Mouse (Mus musculus): Measurements from ENCODE around the gene Wdr95.

The Wdr95 gene

DNA sequence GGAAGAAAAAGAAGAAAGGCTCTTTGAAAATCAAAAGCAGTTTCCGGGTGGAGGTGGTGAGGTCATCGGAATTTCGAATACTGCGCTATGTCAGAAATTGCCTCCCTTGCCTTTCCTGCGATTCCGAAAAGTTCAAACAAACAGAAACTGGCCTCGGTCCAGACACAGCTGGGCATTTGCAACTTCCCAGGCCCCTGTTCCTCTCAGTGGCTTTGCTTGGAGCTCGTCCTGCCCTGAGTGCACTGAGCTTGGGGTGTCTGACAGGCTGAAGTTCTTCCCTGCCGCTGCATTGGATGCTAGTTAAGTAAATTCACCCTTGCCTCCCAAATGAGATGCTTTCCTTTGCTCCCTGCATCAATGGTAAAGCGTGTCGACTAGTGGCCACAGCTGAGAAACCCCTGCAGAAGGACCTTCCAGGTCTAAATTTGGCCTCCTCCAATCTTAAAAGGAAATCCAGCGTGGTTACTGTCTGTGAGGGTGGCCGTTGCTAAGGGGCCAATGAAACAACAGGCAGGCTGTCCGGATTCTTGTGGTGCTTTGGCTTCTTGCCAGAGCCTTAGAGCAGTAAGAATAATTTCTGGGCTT lies 14.3 kb upstream of the Wdr95 start:
- in situ Hi-C loops (cut with MboI; ENCODE audit: unreplicated experiment in 2 of 2) = no loop called here

- in situ Hi-C loops (cut with MboI; ENCODE audit: unreplicated experiment in 2 of 2) = no loop called here
Measured at GRCm38 (mm10) chr5:149514890-149515289, 13.6 kb upstream of the Wdr95 start.

- in situ Hi-C loops (cut with MboI; ENCODE audit: unreplicated experiment in 2 of 2) = no loop called here
Measured at GRCm38 (mm10) chr5:149517116-149517515, 11.4 kb upstream of the Wdr95 start.

DNA sequence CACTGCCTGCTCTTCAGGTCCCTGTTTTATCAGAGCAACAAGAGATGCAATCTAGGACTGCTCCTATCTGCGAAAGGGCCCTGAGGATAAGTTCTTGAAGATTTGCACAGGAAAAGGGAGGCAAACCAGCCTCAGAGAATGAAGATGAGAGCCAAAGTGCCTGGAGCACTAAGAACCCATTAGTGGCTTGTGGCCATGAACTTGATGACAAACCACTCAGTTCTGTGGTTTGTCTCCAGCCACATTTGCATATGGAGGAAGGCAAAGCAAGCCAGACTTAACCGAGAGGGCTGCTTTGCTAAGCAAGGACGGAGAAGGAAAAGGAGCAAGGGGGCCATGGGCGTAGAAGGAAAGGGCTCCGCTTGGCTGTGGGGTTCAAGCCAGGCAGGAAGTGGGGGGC lies 7.7 kb upstream of the Wdr95 start:
- in situ Hi-C loops (cut with MboI; ENCODE audit: unreplicated experiment in 2 of 2) = loop anchor here (5.0 to 10.0 kb wide), 4 partner anchors 696 to 1186 kb away; no protein-coding TSS in a partner anchor

DNA sequence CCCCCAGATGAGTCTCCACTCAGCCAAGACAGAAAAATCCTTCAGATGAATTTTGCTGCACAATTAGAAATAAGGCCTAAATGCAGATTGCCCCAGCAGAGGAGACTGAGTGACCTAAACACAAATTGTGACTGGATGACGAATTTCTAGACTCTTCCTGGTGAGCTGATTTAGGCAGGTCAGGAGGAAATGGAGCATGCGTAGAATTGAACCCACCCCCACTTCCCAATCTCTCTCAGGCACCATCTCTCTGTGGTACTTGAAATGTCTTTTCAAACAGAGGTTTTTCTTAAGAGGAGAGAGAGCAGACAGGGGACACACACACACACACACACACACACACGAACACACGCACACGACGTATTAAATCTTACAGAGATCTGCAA lies 4.6 kb upstream of the Wdr95 start:
- in situ Hi-C loops (cut with MboI; ENCODE audit: unreplicated experiment in 2 of 2) = loop anchor here (5.0 to 10.0 kb wide), 4 partner anchors 699 to 1189 kb away; no protein-coding TSS in a partner anchor

GRCm38 (mm10) chr5:149524242-149524858 lies 4.1 kb upstream of the Wdr95 start:
- in situ Hi-C loops (cut with MboI; ENCODE audit: unreplicated experiment in 2 of 2) = loop anchor here (5.0 to 10.0 kb wide), 4 partner anchors 700 to 1190 kb away; no protein-coding TSS in a partner anchor

DNA sequence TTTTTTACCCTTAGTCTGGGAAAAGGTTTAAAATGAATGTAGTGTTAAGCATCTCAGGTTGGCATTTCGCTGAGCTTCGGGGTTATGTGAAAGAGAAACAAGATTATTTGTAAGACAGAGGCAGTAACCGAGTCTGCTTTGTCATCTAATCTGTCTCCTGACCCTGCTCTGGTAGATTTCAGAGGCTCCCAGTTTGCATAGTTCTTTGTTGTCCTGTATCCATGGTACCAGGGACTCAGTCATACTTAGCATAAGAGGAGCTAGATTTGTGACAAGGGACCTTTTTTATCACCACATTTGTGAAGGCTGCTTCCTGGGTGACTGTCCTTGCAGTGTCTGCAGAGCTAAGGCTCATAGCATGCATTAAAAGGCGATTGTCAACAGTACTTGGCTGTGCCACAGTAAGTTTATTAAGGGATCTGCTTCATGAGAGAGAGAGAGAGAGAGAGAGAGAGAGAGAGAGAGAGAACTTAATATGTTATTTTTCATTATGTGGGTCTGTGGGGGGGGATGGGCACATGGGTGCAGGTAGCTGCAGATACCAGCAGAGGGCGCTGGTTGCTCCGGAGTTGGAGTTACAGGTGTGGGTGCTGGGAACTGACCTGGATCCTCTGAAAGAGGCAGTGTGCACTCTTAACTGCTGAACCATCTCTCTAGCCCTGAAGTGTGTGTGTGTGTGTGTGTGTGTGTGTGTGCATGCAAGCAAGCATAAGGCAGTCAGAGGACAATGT lies 3.3 kb upstream of the Wdr95 start:
- in situ Hi-C loops (cut with MboI; ENCODE audit: unreplicated experiment in 2 of 2) = loop anchor here (10.0 kb wide), 3 partner anchors 700 to 1190 kb away; no protein-coding TSS in a partner anchor

- in situ Hi-C loops (cut with MboI; ENCODE audit: unreplicated experiment in 2 of 2) = loop anchor here (10.0 kb wide), 3 partner anchors 702 to 1192 kb away; no protein-coding TSS in a partner anchor
Measured at GRCm38 (mm10) chr5:149526467-149526951, 2.0 kb upstream of the Wdr95 start.

DNA sequence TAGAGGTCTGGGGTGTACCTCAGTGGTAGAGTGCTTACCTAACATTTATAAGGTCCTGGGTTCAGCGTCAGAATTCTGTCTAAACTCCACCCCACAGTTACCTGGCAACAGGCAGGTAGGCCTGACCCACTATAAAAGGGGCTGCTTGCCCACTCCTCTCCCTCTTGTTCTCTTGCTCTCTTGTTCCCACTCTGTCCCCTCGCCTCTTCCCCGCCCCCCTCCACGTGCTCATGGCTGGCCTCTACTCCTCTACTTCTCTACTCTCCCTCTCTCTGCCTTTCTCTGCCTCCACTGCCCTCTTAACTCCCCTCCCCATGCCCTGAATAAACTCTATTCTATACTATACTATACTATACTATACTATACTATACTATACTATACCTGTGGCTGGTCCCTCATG lies 1.2 kb upstream of the Wdr95 start:
- in situ Hi-C loops (cut with MboI; ENCODE audit: unreplicated experiment in 2 of 2) = loop anchor here (10.0 kb wide), 3 partner anchors 702 to 1192 kb away; no protein-coding TSS in a partner anchor

DNA sequence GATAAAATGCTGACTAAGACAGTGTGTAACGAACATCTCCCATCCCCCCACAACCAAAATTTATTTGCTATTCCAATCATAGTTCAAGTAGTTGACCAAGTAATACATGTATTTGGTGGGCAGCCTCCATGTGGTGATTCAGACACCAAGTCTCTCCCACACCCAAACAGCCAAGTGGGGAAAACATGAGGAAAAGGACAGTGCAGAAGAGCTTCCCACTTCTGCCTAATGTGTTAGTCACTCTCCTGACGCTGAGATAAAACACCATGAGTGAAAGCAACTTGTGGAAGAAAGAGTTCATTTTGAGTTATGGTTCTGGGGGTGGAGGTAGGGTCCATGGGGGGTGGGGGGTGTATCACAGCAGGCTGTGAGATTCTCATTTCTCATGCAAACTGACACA lies 5.4 kb downstream of the Wdr95 start:
- in situ Hi-C loops (cut with MboI; ENCODE audit: unreplicated experiment in 2 of 2) = no loop called here

DNA sequence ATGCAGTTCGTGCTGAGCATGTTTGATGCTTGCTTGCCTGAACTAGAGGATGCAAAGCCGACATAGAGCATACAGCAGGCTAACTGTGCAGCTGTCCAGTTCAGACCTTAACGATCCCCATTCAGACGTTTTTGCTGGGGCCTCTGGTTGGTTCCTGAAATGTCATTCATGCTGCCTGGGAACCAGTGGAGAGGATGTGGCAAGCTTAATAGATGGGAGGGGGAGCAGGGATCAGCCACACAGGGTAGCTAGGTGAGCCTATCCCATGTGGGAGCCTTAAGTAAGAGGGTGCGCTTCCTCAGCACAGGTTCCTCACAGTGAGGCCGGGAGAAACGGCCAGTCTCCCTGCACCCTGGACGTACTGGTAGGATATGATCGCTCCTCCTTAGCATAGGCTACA lies 7.5 kb downstream of the Wdr95 start:
- in situ Hi-C loops (cut with MboI; ENCODE audit: unreplicated experiment in 2 of 2) = no loop called here

- in situ Hi-C loops (cut with MboI; ENCODE audit: unreplicated experiment in 2 of 2) = no loop called here
Measured at GRCm38 (mm10) chr5:149537796-149538511, 9.5 kb downstream of the Wdr95 start.

DNA sequence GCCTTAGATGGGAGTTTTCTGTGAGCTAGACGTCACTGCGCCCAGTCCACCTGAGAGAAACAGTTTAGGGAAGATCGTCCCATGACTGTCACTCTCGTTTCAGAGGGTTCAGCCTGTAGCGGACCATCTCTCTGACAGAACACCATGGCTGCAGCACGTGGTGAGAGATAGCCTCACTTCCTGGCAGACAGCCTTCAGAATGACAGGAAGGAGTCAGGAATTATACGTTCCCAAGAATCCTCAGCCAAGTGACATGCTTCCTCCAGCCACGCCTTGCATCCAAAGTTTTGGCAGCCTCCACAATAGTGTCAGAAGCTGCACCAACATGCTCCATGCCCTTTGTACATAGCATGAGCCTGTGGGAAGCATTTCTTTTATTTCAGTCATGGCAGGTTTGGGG lies 10.1 kb downstream of the Wdr95 start:
- in situ Hi-C loops (cut with MboI; ENCODE audit: unreplicated experiment in 2 of 2) = no loop called here

GRCm38 (mm10) chr5:149539051-149539450 lies 10.6 kb downstream of the Wdr95 start:
- in situ Hi-C loops (cut with MboI; ENCODE audit: unreplicated experiment in 2 of 2) = no loop called here

DNA sequence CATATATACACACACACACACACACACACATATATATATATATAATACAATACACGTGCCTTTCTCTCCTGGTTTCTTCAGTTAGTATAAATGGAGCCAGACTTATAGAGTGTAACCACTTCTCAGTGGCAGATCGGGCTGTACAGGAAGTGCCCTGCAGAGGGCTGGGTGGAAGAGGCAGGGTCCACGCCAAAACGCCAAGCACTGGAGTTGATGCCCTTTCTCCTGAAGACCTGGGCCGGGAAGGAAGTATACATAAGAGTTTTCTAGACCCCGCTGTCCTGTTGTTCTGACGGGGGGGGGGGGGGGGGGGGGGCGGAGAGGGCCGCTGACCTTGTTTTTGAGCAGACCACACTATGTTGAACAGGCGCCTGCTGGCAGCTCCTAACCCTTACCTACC lies 22.7 kb downstream of the Wdr95 start:
- in situ Hi-C loops (cut with MboI; ENCODE audit: unreplicated experiment in 2 of 2) = no loop called here

GRCm38 (mm10) chr5:149552742-149553141 lies 24.3 kb downstream of the Wdr95 start:
- in situ Hi-C loops (cut with MboI; ENCODE audit: unreplicated experiment in 2 of 2) = no loop called here

DNA sequence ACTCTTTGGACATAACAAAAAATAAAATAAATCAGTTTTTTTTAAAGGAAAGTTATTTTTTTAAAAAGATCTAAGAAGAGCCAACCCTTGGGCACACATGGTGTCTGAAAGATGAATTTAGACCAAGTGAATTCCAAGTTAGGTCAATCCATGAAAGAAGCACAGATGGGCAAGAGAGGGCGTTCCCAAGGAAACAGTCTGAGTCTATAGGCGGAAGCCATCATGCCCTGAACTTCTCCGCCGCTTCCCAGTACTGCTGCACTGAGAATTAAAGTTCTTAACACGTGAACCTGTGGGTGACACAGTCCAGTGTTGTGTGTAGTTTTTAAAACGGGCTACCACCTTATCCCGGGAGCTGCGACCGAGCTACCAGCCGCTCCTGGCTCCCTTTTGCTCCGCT lies 24.9 kb downstream of the Wdr95 start:
- in situ Hi-C loops (cut with MboI; ENCODE audit: unreplicated experiment in 2 of 2) = no loop called here

- in situ Hi-C loops (cut with MboI; ENCODE audit: unreplicated experiment in 2 of 2) = no loop called here
Measured at GRCm38 (mm10) chr5:149554397-149554796, 25.9 kb downstream of the Wdr95 start.

DNA sequence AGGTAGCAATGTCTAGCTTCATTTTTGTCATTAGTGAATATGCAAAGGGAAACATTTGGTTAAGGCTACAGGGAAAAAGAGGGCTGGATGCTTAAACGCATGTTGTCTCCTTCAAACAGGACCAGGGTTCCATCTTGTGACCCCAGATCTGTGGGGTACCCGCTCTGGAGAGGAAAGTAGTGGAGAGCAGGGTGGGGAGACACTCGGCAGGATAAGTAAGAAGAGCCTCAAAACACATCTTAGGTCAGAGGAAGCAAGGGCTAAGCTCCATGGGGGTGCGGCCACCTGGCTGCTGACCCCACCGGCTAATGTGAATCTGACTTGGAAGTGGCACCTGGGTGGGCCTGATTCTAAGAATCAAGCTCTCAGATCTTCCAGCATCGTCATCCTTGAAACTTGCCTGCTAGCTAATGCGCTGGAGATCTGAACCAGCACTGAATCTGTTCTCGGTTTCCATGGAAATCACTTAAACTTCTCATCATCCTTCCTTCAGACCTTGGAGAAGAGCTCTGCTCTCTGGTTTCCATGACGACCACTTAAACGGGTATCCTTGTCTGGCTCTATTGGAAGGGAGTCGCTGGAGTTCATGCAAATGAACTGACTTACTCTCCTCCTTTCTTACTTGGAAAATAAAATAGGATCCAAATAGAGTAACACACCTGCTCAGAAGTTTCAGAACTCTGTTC lies 32.6 kb downstream of the Wdr95 start:
- in situ Hi-C loops (cut with MboI; ENCODE audit: unreplicated experiment in 2 of 2) = no loop called here

DNA sequence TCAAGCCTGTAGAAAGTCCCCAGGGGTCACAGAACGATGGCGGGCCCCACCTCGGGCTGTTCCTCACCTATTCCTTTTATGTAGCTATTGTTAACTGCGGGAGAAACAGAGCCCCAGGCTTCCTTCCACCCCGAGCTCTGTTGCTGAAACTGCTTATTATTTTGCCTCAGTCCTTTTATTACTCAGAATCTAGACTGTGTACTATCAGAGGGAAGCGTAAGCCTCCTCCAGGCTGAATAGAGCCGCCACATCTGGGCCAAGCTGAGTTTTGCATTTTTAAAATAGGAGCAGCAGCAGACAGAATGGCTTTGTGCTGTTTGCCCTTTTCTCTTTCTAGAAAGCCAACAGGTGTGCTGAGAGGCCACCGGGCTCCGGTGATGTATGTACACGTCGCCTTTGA lies 37.5 kb downstream of the Wdr95 start:
- in situ Hi-C loops (cut with MboI; ENCODE audit: unreplicated experiment in 2 of 2) = no loop called here
